Mouse (Mus musculus): ENCODE measurements at regions not wholly inside any gene's neighbourhood (a gene's known extent, or its start where the extent isn't known, plus 50 kb on each side); places are given as distances from the start of the nearest gene placed in this dataset.

GRCm38 (mm10) chr5:91696532-91696931, 179.1 kb downstream of the Parm1 start:
- DNase-seq, result no peak

GRCm38 (mm10) chr5:91695632-91696031, 178.2 kb downstream of the Parm1 start:
- DNase-seq, result no peak

GRCm38 (mm10) chr5:91693277-91693676, 175.9 kb downstream of the Parm1 start:
- no peak for DNase-seq

- DNase-seq, result no peak
These were observed 174.9 kb downstream of the Parm1 start for GRCm38 (mm10) chr5:91692292-91692691.

- no peak for DNase-seq
These were observed 161.3 kb downstream of the Parm1 start for GRCm38 (mm10) chr5:91678727-91679126.

Data from adrenal gland, adult 2 months (tissue).